Mouse (Mus musculus) bone marrow macrophage, adult 2 months (primary cell): ENCODE data around the gene Ssx2ip.

ENCODE experiments used
- CTCF ChIP-seq: IDR thresholded peaks from 2 replicates; pipeline ENCODE4 v1.5.1; 2012; ENCODE audit warnings: low read depth, mild to moderate bottlenecking, low read length, moderate library complexity
- POLR2A ChIP-seq: IDR thresholded peaks from 2 replicates; pipeline ENCODE4 v1.6.1; 2012; ENCODE audit warnings: mild to moderate bottlenecking, low read depth, low read length, borderline replicate concordance

DNA sequence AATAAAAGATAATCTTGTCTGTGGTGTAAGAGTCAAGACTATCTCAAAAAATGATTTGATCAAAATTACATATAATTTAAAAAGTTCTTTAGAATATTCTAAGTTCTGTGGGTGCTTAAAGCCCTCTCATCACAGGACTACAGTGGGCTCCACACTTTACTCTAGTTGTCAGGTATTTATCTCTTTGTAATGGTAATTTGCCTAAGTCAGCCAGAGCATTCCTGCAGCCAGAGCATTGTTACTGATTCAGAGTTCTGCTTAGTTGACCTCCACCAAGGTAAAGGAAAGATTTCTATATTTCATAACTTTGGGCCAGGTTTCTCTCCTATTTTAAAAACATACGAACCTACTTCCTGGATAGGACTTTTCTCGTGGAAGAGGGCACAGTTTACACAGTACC is 64.8 kb downstream of the Ssx2ip start:
- TF ChIP-seq CTCF (no peak), POLR2A (no peak)
